Mouse (Mus musculus) kidney, adult 18-20 months (tissue): ENCODE measurements around the gene Rhob.
A peak's percentile ranks its signal among the peaks of the same experiment; 100 is the strongest.
"Not testable (repeated sequence)": the region's sequence is repeated elsewhere in the genome, so short reads cannot be mapped to it uniquely, and the experiment has no call there.

Experiments
- DNase-seq: peaks from one replicate; pipeline ENCODE4 v3.0.0; 2021

The Rhob gene

GRCm38 (mm10) chr12:8472051-8472450 is 27.8 kb downstream of the Rhob start:
- DNase-seq: no peak

GRCm38 (mm10) chr12:8470962-8471361 is 28.8 kb downstream of the Rhob start:
- DNase-seq: no peak

GRCm38 (mm10) chr12:8469742-8470494 is 29.9 kb downstream of the Rhob start:
- DNase-seq: no peak

GRCm38 (mm10) chr12:8468221-8468865 is 31.5 kb downstream of the Rhob start:
- no peak for DNase-seq

- no peak for DNase-seq
Observed at GRCm38 (mm10) chr12:8467029-8467924, 32.5 kb downstream of the Rhob start.

- DNase-seq: no peak
Observed at GRCm38 (mm10) chr12:8465680-8466079, 34.1 kb downstream of the Rhob start.

- no peak for DNase-seq
Observed at GRCm38 (mm10) chr12:8464961-8465360, 34.8 kb downstream of the Rhob start.

GRCm38 (mm10) chr12:8463599-8464160 is 36.1 kb downstream of the Rhob start:
- no peak for DNase-seq

GRCm38 (mm10) chr12:8462533-8462932 is 37.3 kb downstream of the Rhob start:
- no peak for DNase-seq

- DNase-seq: not testable (repeated sequence)
Observed at GRCm38 (mm10) chr12:8461575-8461974, 38.2 kb downstream of the Rhob start.

- DNase-seq: no peak
Observed at GRCm38 (mm10) chr12:8458400-8458799, 41.4 kb downstream of the Rhob start.

- no peak for DNase-seq
Observed at GRCm38 (mm10) chr12:8457052-8457451, 42.8 kb downstream of the Rhob start.

- no peak for DNase-seq
Observed at GRCm38 (mm10) chr12:8455046-8455445, 44.8 kb downstream of the Rhob start.

GRCm38 (mm10) chr12:8454487-8454886 is 45.3 kb downstream of the Rhob start:
- peak; percentile 59 for DNase-seq

- peak; percentile 38 for DNase-seq
Observed at GRCm38 (mm10) chr12:8452766-8453621, 46.8 kb downstream of the Rhob start.

- no peak for DNase-seq
Observed at GRCm38 (mm10) chr12:8451571-8452485, 48.0 kb downstream of the Rhob start.

- no peak for DNase-seq
Observed at GRCm38 (mm10) chr12:8450639-8451038, 49.2 kb downstream of the Rhob start.

GRCm38 (mm10) chr12:8450028-8450427 is 49.8 kb downstream of the Rhob start:
- DNase-seq: no peak
